Mouse (Mus musculus) CD4-positive helper T cell, adult 2 months (primary cell): ENCODE measurements around the gene Myo3a.
"Not testable (repeated sequence)": the region's sequence is repeated elsewhere in the genome, so short reads cannot be mapped to it uniquely, and the experiment has no call there.

Experiments used
- DNase-seq: peaks from one replicate; pipeline ENCODE4 v3.0.0-alpha.2; 2012; ENCODE audit warnings: low read depth, missing footprints, low spot score

The Myo3a gene

GRCm38 (mm10) chr2:22227308-22227707 is at the start of gene Myo3a:
Myo3a (plus strand) TSS chr2:22227503.
- DNase-seq = no peak

GRCm38 (mm10) chr2:22250462-22250861 is 23.2 kb downstream of the Myo3a start:
- DNase-seq = no peak

DNA sequence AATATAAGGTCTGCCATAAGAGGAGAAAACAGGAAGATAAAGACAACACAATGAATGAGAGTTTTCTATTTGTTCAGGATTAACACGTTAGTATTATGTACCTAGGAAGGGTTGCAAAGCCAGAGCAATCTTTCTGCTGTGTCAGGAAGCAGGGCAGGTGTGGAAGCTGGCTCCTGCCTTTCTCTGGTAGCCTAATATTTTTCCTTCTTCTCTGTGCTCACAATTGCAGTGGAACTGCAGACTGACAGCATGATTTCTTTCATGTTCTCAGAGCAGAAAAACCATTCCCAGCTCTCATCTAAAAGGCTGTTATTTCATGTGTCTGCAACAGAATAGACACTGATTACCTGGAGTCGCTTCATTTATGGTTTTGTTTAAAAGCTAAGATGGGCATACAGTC is 23.7 kb downstream of the Myo3a start:
- no peak for DNase-seq

DNA sequence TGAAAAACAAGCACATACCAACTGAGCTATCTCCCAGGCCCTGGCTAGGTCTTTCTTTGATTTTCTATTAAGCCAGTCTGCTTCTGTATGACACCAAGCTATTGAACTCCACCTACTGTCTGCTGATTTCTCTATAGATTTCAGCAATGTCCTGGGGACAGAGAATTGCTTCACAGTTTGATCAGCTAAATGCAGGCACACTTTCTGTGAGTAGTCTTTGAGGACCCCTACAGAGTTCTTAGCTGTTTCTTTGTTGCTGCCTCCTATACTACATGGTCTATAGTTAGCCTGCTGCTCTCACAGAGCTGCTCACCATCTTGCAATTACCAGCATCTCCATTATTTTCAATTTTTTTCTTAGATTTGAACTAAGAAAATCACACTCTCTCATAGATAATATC is 28.3 kb downstream of the Myo3a start:
- no peak for DNase-seq

DNA sequence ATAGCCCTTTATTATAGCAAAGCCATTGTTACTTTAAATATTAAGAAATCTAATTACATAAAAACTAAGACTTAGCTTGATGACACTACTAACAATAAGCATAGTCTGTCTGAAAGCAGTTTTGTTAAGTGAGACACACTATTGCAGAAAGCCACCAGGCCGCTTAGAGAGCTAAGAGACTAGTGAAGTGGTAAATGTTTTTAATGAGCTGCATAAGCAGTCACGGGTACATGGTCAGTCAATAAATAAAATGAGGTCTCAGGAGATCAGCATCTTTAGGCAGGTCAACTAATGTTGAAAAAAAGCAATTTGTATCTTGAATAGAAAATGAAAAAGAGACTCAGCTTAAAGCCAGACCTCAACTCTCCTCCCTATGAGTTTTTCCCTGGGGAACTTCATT is 44.3 kb downstream of the Myo3a start:
- no peak for DNase-seq

DNA sequence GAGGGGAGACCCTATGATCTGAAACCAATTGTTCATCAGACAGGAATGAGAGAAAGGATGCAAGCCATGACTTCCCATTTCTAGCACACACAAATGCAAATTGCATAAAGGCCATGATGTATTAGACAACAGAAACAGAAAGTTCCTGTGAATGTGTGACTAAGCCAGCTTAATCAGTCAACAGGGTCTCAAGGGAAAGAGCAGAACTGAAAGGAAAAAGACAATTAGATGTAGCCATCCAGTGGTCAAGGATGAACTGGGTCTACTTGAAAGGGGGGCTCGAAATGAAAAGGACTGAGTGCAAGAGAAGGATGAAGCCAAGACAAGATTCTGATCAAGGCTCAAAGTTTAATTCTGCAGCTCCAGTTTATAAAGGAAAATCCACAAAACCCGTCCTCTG is 58.1 kb downstream of the Myo3a start:
- no peak for DNase-seq

GRCm38 (mm10) chr2:22285777-22286176 is 58.5 kb downstream of the Myo3a start:
- DNase-seq = no peak

DNA sequence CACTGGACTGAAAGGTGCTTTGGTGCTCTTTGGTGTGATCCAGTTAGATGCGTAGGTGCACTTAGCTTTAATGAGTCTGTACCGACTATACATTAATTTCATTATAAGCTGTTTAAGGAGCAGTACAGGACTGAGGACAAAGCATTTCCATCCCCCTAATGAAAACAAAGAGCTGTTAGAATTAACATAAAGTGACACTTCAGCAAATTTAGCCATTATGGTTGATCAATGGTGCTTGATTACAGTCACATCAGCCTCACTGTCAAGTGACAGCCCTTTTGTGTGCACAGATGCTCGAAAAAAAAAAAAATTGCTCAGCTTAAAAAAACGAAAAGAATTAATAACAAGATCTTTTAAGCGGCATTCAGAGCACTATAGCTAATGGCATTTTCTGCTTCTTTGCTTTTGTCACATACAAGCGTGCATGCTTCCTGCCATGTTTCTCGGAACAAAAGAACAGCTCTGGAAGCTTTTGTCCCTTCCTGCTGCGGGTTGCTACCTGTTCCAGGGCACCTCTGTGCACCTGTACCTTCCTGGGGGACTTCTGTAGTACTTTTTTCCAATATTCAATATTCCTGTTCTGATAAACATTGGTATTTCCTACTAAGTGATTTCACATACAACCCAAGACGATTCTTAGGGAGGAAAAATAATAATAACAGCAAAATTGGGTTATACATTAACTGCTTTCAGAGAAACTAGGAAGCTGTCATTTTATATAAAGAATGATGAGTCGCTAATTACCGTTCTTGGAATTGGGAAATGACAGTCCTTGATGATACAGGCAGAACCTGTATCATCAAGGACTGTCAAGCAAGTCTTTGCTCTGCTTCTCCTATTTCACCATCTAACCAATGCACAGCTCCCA is 66.5 kb downstream of the Myo3a start:
- DNase-seq = no peak

- DNase-seq = no peak
Measured at GRCm38 (mm10) chr2:22294447-22294738, 67.1 kb downstream of the Myo3a start.

- DNase-seq = no peak
Measured at GRCm38 (mm10) chr2:22297913-22298312, 70.6 kb downstream of the Myo3a start.

GRCm38 (mm10) chr2:22338269-22338857 is 111.1 kb downstream of the Myo3a start:
- no peak for DNase-seq

GRCm38 (mm10) chr2:22410511-22410910 is 183.2 kb downstream of the Myo3a start:
- DNase-seq = not testable (repeated sequence)

DNA sequence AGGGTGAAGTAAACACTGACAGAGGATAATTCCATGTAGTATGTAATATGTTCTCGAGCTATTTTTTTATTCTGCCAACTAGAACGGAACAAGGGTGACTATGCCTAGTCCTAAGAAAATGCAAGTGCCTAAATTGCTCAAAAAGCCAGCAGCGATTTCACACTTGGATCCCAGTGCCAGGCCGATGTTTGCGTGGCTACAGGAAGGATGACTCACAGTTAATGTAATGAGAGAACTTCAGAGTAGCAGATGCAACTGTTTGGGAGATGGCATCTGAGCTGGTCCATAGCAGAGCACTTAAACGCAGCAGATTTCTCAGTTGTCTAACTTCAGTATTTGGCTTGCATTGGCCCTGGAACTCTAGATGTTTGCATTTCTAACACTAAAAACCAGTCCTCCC is 321.1 kb downstream of the Myo3a start:
- DNase-seq = no peak

DNA sequence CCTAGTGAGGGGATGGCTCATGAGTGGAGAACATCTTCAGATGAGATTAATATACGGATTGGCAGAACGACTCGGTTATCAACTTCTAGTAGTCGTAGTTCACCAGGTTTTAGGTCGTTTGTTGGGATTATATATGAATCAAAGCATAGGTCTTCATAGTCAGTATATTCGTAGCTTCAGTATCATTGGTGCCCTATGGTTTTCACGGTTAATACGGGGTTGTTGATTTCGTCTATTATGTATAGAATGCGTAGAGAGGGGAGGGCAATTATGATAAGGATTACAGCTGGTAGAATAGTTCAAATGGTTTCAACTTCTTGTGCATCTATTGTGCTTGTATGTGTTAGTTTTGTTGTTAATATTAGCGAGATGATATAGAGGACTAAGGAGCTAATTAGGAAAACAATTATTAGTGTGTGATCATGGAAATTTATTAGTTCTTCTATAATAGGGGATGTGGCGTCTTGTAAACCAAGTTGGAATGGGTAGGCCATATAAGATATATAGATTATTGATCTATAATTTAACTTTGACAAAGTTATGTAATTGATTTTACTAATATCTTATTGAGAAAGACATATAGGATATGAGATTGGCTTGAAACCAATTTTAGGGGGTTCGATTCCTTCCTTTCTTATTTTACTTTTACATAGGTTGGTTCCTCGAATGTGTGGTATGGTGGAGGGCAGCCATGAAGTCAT is 360.3 kb downstream of the Myo3a start:
- not testable (repeated sequence) for DNase-seq

DNA sequence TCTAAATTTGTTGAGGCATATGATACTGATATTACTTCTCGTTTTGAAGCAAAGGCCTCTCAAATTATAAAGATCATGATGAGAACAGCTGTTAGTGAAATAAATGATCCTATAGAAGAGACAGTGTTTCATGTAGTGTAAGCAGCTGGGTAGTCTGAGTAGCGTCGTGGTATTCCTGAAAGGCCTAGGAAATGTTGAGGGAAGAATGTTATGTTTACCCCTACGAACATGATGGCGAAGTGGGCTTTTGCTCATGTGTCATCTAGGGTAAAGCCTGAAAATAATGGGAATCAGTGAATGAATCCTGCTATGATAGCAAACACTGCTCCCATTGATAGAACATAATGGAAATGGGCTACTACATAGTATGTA is 360.9 kb downstream of the Myo3a start:
- not testable (repeated sequence) for DNase-seq

DNA sequence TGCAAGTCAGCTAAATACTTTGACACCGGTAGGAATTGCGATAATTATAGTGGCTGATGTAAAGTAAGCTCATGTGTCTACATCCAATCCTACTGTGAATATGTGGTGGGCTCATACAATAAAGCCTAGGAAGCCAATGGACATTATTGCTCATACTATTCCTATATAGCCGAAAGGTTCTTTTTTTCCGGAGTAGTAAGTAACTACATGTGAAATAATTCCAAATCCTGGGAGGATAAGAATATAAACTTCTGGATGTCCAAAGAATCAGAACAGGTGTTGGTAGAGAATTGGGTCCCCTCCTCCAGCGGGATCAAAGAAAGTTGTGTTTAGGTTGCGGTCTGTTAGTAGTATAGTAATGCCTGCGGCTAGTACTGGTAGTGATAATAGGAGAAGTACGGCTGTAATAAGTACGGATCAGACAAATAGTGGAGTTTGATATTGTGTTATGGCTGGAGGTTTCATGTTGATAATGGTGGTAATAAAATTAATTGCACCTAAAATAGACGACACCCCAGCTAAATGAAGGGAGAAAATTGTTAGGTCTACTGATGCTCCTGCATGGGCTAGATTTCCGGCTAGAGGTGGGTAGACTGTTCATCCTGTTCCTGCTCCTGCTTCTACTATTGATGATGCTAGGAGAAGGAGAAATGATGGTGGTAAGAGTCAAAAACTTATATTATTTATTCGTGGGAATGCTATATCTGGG is 361.5 kb downstream of the Myo3a start:
- not testable (repeated sequence) for DNase-seq

DNA sequence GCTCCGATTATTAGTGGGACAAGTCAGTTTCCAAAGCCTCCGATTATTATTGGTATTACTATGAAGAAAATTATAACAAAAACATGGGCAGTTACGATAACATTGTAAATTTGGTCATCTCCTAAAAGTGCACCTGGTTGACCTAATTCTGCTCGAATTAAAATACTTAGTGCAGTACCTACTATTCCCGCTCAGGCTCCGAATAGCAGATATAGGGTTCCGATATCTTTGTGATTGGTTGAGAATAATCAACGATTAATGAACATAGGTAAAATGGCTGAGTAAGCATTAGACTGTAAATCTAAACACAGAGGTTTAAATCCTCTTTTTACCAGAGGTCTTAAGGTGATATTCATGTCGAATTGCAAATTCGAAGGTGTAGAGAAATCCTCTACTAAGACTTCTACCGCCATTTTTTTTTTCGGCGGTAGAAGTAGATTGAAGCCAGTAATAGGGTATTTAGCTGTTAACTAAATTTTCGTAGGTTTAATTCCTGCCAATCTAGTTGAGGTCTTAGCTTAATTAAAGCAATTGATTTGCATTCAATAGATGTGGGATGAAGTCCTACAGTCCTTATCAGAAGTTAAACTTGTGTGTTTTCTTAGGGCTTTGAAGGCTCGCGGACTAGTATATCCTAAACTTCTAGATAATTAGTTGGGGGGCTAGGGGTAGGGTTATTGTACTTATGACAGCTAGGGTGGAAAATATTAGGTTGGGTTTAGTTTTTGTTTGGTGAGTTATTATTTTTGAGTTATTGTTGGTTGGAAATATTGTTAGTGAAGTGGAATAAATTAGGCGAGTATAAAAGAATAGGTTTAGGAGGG is 362.3 kb downstream of the Myo3a start:
- not testable (repeated sequence) for DNase-seq

GRCm38 (mm10) chr2:22590206-22590490 is 362.8 kb downstream of the Myo3a start:
- DNase-seq = no peak

DNA sequence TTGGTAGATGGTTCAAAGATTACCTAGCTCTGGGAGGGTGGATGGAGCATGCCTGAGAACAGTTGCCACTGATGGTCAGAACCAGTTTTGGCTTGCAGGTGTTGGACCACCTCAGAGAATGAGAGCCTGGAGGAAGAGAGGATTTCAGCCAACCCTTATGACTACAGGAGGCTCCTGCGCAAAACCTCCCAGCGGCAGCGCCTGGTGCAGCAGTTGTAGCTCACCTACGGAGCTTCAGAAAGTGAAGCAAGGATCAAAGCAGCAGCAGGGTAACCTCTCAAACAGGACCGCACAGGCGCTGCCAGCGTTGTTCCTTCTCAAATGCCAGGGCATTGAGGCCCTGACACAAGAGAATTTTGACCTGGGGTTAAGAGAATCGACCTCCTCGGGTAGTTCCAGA is 390.6 kb downstream of the Myo3a start:
- DNase-seq = no peak

GRCm38 (mm10) chr2:22619416-22619815 is 392.1 kb downstream of the Myo3a start:
- no peak for DNase-seq

DNA sequence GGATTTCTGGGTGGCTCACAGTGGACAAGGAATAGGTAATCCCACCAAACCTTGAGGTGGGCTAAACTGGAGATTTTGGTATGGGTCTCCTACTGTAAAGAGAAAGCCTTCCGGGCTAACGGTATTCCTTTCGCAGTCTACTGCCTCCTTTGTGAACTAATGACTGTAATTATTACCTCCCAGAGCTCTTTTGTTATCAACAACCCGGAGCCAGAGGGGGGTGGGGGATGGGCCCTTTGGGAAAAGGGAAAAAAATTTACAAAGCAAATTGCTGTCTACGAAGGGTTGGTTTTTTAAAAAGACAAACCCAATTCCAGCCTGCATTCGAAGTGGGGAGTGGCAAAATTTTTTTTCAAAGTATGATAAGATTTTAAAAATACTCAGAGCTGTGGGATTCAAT is 392.7 kb downstream of the Myo3a start:
- DNase-seq = no peak

- DNase-seq = no peak
Measured at GRCm38 (mm10) chr2:22620534-22620933, 393.2 kb downstream of the Myo3a start.
